In genomic region chr6:119430508-119430907, GRCm38 (mm10) we compare ENCODE assay signal across 9 mouse cellular contexts. TPM values are rescaled to one million over a fixed set of nuclear protein-coding genes. Genes with fewer than 3 reads are reported as not detected.
A peak's percentile ranks its signal among the peaks of the same experiment; 100 is the strongest.
DNase-seq lines count a peak whose midpoint lies in the region; ATAC-seq and TF ChIP-seq lines count a peak whose summit lies in the region.
"Had no signal": no experiment of that assay in that cellular context is flagged by ENCODE, and none has a peak within 500 bp of the region (broad histone marks: within the 10 kb centered on the region; RNA-seq: fewer than 3 reads in every experiment).

No protein-coding gene starts in this region.

- H3K36me3 ChIP-seq in midbrain, embryonic 11.5 days (ENCODE audit: control insufficient read depth, insufficient read depth, low read length), result no peaks in the 10 kb centered on the region
- no peaks in the 10 kb centered on the region for H3K36me3 ChIP-seq in midbrain, embryonic 16.5 days (ENCODE audit: control insufficient read depth, insufficient read depth, low read length)
- no peaks in the 10 kb centered on the region for H3K36me3 ChIP-seq in G1E (replicated peaks)
- no peaks in the 10 kb centered on the region for H3K36me3 ChIP-seq in heart, embryonic 14.5 days (ENCODE audit: control insufficient read depth, insufficient read depth, low read length)

- peak; percentile 69 for TF ChIP-seq CTCF in G1E (IDR thresholded peaks at IDR 0.05; ENCODE audit: low read depth, low read length)
- peak; percentile 38; the same call in 1 of the 2 replicates for TF ChIP-seq CTCF in cerebellum, adult 2 months (IDR thresholded peaks at IDR 0.05; ENCODE audit: borderline replicate concordance, insufficient read depth, low read depth, low read length)
- peak; percentile 92 for TF ChIP-seq CTCF in layer of hippocampus, adult 2 months (conservative IDR thresholded peaks at IDR 0.05)

- H3K9ac ChIP-seq in midbrain, embryonic 11.5 days (ENCODE audit: low read length), result no peak overlapping the region
- H3K9ac ChIP-seq in midbrain, embryonic 16.5 days (ENCODE audit: low read depth, low read length), result no peak overlapping the region
- H3K9ac ChIP-seq in heart, embryonic 14.5 days (ENCODE audit: low read length), result no peak overlapping the region
- H3K9ac ChIP-seq: midbrain, embryonic 12.5 days had no signal

- H3K4me1 ChIP-seq in midbrain, embryonic 11.5 days (ENCODE audit: control insufficient read depth, insufficient read depth, low read length), result no peaks in the 10 kb centered on the region
- no peaks in the 10 kb centered on the region for H3K4me1 ChIP-seq in midbrain, embryonic 16.5 days (ENCODE audit: control insufficient read depth, insufficient read depth, low read length)
- H3K4me1 ChIP-seq in G1E (ENCODE audit: insufficient read depth, low read depth, low read length), result no peaks in the 10 kb centered on the region
- H3K4me1 ChIP-seq in cerebellum, adult 2 months (ENCODE audit: control insufficient read depth, insufficient read depth, low read length), result no peaks in the 10 kb centered on the region
- no peaks in the 10 kb centered on the region; a peak in 1 of 4 replicates for H3K4me1 ChIP-seq in heart, embryonic 14.5 days (ENCODE audit: control insufficient read depth in 2 of 2, insufficient read depth in 2 of 2, low read length in 2 of 2)
- H3K4me1 ChIP-seq: midbrain, embryonic 12.5 days had no signal

- no peak overlapping the region for H3K4me3 ChIP-seq in midbrain, embryonic 11.5 days (ENCODE audit: low read depth, low read length)
- no peak overlapping the region for H3K4me3 ChIP-seq in midbrain, embryonic 16.5 days (ENCODE audit: low read depth, low read length)
- H3K4me3 ChIP-seq in G1E (ENCODE audit: low read depth, low read length), result no peak overlapping the region
- H3K4me3 ChIP-seq in cerebellum, adult 2 months (replicated peaks; ENCODE audit: insufficient read depth, low read depth, low read length), result no peak overlapping the region
- no peak overlapping the region for H3K4me3 ChIP-seq in heart, embryonic 14.5 days (ENCODE audit: control insufficient read depth in 1 of 2, insufficient read depth in 1 of 2, low read depth in 1 of 2, low read length in 2 of 2)
- no peak overlapping the region for H3K4me3 ChIP-seq in layer of hippocampus, adult 2 months
- H3K4me3 ChIP-seq: midbrain, embryonic 12.5 days had no signal

- peak; percentile 90 for DNase-seq in midbrain, embryonic 11.5 days (ENCODE audit: low spot score, missing footprints)
- peak; percentile 23 for DNase-seq in G1E (ENCODE audit: low spot score)
- peak; percentile 53 to 61 for DNase-seq in cerebellum, adult 2 months
- DNase-seq in layer of hippocampus, adult 2 months (ENCODE audit: low spot score in 2 of 2), result peak; percentile 33 to 54
- no peak for DNase-seq in yolk sac, embryonic 10.5 days (ENCODE audit: low spot score)

- H3K9me3 ChIP-seq in midbrain, embryonic 11.5 days (ENCODE audit: control insufficient read depth, low read length), result no peaks in the 10 kb centered on the region; the same call in 1 of the 2 replicates
- no peaks in the 10 kb centered on the region for H3K9me3 ChIP-seq in midbrain, embryonic 16.5 days (replicated peaks; ENCODE audit: control insufficient read depth, low read length, poor library complexity, severe bottlenecking)
- no peaks in the 10 kb centered on the region for H3K9me3 ChIP-seq in G1E (replicated peaks)
- H3K9me3 ChIP-seq in heart, embryonic 14.5 days (ENCODE audit: control insufficient read depth, low read length), result 0 out of 2 replicates have a peak, but pooled peaks cover 4% of the 10 kb centered on the region
- H3K9me3 ChIP-seq: midbrain, embryonic 12.5 days had no signal

- no peak for TF ChIP-seq POLR2A in cerebellum, adult 2 months (IDR thresholded peaks at IDR 0.05; ENCODE audit: borderline replicate concordance, insufficient read depth, low read length)

- no peak overlapping the region for H3K27ac ChIP-seq in midbrain, embryonic 11.5 days (ENCODE audit: low read depth, low read length)
- H3K27ac ChIP-seq in midbrain, embryonic 16.5 days (ENCODE audit: low read length), result no peak overlapping the region
- H3K27ac ChIP-seq in cerebellum, adult 2 months (ENCODE audit: insufficient read depth, low read length), result no peak overlapping the region
- H3K27ac ChIP-seq in heart, embryonic 14.5 days (replicated peaks in 1 of 2; ENCODE audit: control insufficient read depth in 1 of 2, insufficient read depth in 1 of 2, low read depth in 2 of 2, low read length in 2 of 2), result no peak overlapping the region
- H3K27ac ChIP-seq in layer of hippocampus, adult 2 months, result no peak overlapping the region
- H3K27ac ChIP-seq: midbrain, embryonic 12.5 days had no signal

- 49% methylated on average over 2 of the region's 2 CpGs for WGBS in midbrain, embryonic 11.5 days
- 43% methylated on average over 2 of the region's 2 CpGs for WGBS in midbrain, embryonic 16.5 days
- 37% methylated on average over 2 of the region's 2 CpGs for WGBS in cerebellum, adult 2 months
- 21% methylated on average over 2 of the region's 2 CpGs for WGBS in heart, embryonic 14.5 days

- H3K4me2 ChIP-seq in midbrain, embryonic 11.5 days, result no peak overlapping the region
- H3K4me2 ChIP-seq in midbrain, embryonic 16.5 days (ENCODE audit: low read length), result no peak overlapping the region
- H3K4me2 ChIP-seq in heart, embryonic 14.5 days (ENCODE audit: low read length), result no peak overlapping the region
- H3K4me2 ChIP-seq: midbrain, embryonic 12.5 days had no signal

- no peak for ATAC-seq in midbrain, embryonic 11.5 days (ENCODE audit: low FRiP score)
- ATAC-seq in midbrain, embryonic 16.5 days, result no peak
- ATAC-seq in G1E (ENCODE audit: extremely low read depth, insufficient number of reproducible peaks, low FRiP score, poor library complexity, severe bottlenecking), result no peak
- ATAC-seq in heart, embryonic 14.5 days (ENCODE audit: insufficient number of reproducible peaks, insufficient read depth, low FRiP score, low read depth), result 0 out of 2 replicates have a peak, but pooled peaks have one; percentile 31
- peak; percentile 90 for ATAC-seq in megakaryocyte progenitor cell, adult 5-6 weeks (replicated peaks; ENCODE audit: poor library complexity)

- H3K27me3 ChIP-seq in midbrain, embryonic 11.5 days (ENCODE audit: control insufficient read depth, insufficient read depth, low read length), result no peaks in the 10 kb centered on the region
- H3K27me3 ChIP-seq in midbrain, embryonic 16.5 days (ENCODE audit: control insufficient read depth, insufficient read depth, low read depth, low read length), result no peaks in the 10 kb centered on the region
- H3K27me3 ChIP-seq in G1E (ENCODE audit: insufficient read depth, low read length), result peaks cover 15% of the 10 kb centered on the region
- H3K27me3 ChIP-seq in cerebellum, adult 2 months (ENCODE audit: control insufficient read depth, insufficient read depth, low read length), result no peaks in the 10 kb centered on the region
- no peaks in the 10 kb centered on the region for H3K27me3 ChIP-seq in heart, embryonic 14.5 days (ENCODE audit: control insufficient read depth, insufficient read depth, low read length)
- H3K27me3 ChIP-seq: midbrain, embryonic 12.5 days had no signal

RNA-seq across cellular contexts. Expression of gene Adipor2, which starts 13.0 kb away (rescaled TPM):
- polyA plus RNA-seq in midbrain, embryonic 11.5 days (2014; fragmentation: Nextera tagmentation; extraction: Ambion mirVana), result 17.1 and 18.7 TPM in 2 replicates
- polyA plus RNA-seq in midbrain, embryonic 16.5 days (2015; fragmentation: Nextera tagmentation; extraction: Ambion mirVana), result 32.8 and 39.3 TPM in 2 replicates
- total RNA-seq in G1E (2014; fragmentation: Nextera tagmentation) (91.1 and 97.8 TPM in 2 replicates), G1E (2017) (128 and 129 TPM in 2 replicates)
- 28.2 and 28.5 TPM in 2 replicates for polyA plus RNA-seq in G1E (2012)
- polyA plus RNA-seq in cerebellum, adult 2 months (2012; rRNA removed), result 52.4 and 54.0 TPM in 2 replicates
- polyA plus RNA-seq in heart, embryonic 14.5 days (2014; fragmentation: Nextera tagmentation; extraction: Ambion mirVana), result 21.8 and 27.1 TPM in 2 replicates
- total RNA-seq in layer of hippocampus, adult 2 months (2021), result 10 to 100 TPM; 37.1 to 40.5 TPM
- total RNA-seq in megakaryocyte progenitor cell, adult 5-6 weeks (2015), result 57.1 and 64.4 TPM in 2 replicates
- 71.4 and 85.8 TPM in 2 replicates for total RNA-seq in megakaryocyte progenitor cell, adult 5-6 weeks (2017)

RNA-seq across cellular contexts. Expression of gene Fbxl14, which starts 49.0 kb away (rescaled TPM):
- polyA plus RNA-seq in midbrain, embryonic 11.5 days (2014; fragmentation: Nextera tagmentation; extraction: Ambion mirVana), result 5.7 and 6.6 TPM in 2 replicates
- 2.0 and 2.5 TPM in 2 replicates for polyA plus RNA-seq in midbrain, embryonic 16.5 days (2015; fragmentation: Nextera tagmentation; extraction: Ambion mirVana)
- 69.2 and 81.1 TPM in 2 replicates for total RNA-seq in G1E (2014; fragmentation: Nextera tagmentation)
- total RNA-seq in G1E (2017), result 48.6 and 50.8 TPM in 2 replicates
- polyA plus RNA-seq in G1E (2012), result 71.3 and 74.2 TPM in 2 replicates
- polyA plus RNA-seq in cerebellum, adult 2 months (2012; rRNA removed), result 34.1 TPM in 2 replicates
- polyA plus RNA-seq in heart, embryonic 14.5 days (2014; fragmentation: Nextera tagmentation; extraction: Ambion mirVana), result 3.0 and 4.4 TPM in 2 replicates
- total RNA-seq in layer of hippocampus, adult 2 months (2021), result 10 to 100 TPM; 32.3 to 34.3 TPM
- 45.5 and 47.0 TPM in 2 replicates for total RNA-seq in megakaryocyte progenitor cell, adult 5-6 weeks (2015)
- 43.8 and 47.6 TPM in 2 replicates for total RNA-seq in megakaryocyte progenitor cell, adult 5-6 weeks (2017)

Comparison
In these comparisons a context has a peak if more than half of its experiments do, and no peak if none do; other contexts are left out.
1. ATAC-seq: peak in heart, embryonic 14.5 days (single experiment) and megakaryocyte progenitor cell, adult 5-6 weeks (single experiment); none in midbrain, embryonic 11.5 days (single experiment), midbrain, embryonic 16.5 days (single experiment) and G1E (single experiment).
2. CTCF ChIP-seq: peak in every context shown above with its lines; median percentile 92 in layer of hippocampus, adult 2 months; 69 in G1E; 38 in cerebellum, adult 2 months.